Mouse (Mus musculus) lung, embryonic 14.5 days (tissue): Measurements from ENCODE around the gene Pgm2l1. TPM values are rescaled to one million over a fixed set of nuclear protein-coding genes. Genes with fewer than 3 reads are reported as not detected.

ENCODE experiments used
- ATAC-seq: fragments of 200-750 bp; cut with Nextera tagmentation; 2 replicates; pipeline ENCODE4 v1.8.0; 2017; ENCODE audit warnings: mild to moderate bottlenecking, moderate TSS enrichment, moderate library complexity; ENCODE audit not compliant: insufficient read depth
- DNase-seq: peaks from one replicate; pipeline ENCODE4 v3.0.0-alpha.2; 2015
- H3K27ac ChIP-seq: fragments of 300-500 bp; sonication (generic); 2 replicates; pipeline ENCODE4 v1.5.1; 2014; ENCODE audit warnings: low read depth, mild to moderate bottlenecking, moderate library complexity
- H3K27me3 ChIP-seq: fragments of 300-500 bp; sonication (generic); 2 replicates; pipeline ENCODE4 v1.6.1; 2014; ENCODE audit warnings: low read length, control low read depth; ENCODE audit not compliant: insufficient read depth
- H3K36me3 ChIP-seq: fragments of 300-500 bp; sonication (generic); 2 replicates; pipeline ENCODE4 v1.6.1; 2014; ENCODE audit warnings: control low read depth; ENCODE audit not compliant: insufficient read depth
- H3K4me1 ChIP-seq: fragments of 300-500 bp; sonication (generic); 2 replicates; pipeline ENCODE4 v1.6.1; 2014; ENCODE audit warnings: antibody characterized with exemption, control low read depth; ENCODE audit not compliant: insufficient read depth
- H3K4me2 ChIP-seq: fragments of 300-500 bp; sonication (generic); 2 replicates; pipeline ENCODE4 v1.6.1; 2014; ENCODE audit warnings: mild to moderate bottlenecking
- H3K4me3 ChIP-seq: fragments of 300-500 bp; sonication (generic); 2 replicates; pipeline ENCODE4 v1.5.1; 2014; ENCODE audit warnings: low read depth, low read length
- H3K9ac ChIP-seq: fragments of 300-500 bp; sonication (generic); 2 replicates; pipeline ENCODE4 v1.6.1; 2014
- H3K9me3 ChIP-seq: fragments of 300-500 bp; sonication (generic); 2 replicates; pipeline ENCODE4 v1.6.1; 2016; ENCODE audit warnings: low read depth, low read length, control low read depth
- CTCF ChIP-seq: IDR thresholded peaks from 2 replicates; pipeline ENCODE4 v1.5.1; 2016; ENCODE audit warnings: antibody characterized with exemption, low read depth
- WGBS: fragments of 180-500 bp; shearing (Covaris S2); extraction: QIAGEN DNeasy Blood & Tissue Kit; methylation state at CpG from one replicate; pipeline ENCODE4 v1.1.7; 2014; 5-methylcytosine and 5-hydroxymethylcytosine counted together
- polyA plus RNA-seq: library from polyadenylated mRNA; unstranded; fragments of >200 nt; fragmentation: Nextera tagmentation; extraction: Ambion mirVana; gene quantifications from 2 replicates; pipeline ENCODE4 v1.2.1, GENCODE M21; 2014

The Pgm2l1 gene
- polyA plus RNA-seq, 1 experiment from 2014 or later: 2.6 TPM

- WGBS: 85% methylated on average over 9 of the region's 9 CpGs
- DNase-seq: no peak
- Histone ChIP-seq H3K9me3 (no peaks in the 10 kb centered on the region), H3K4me1 (peaks cover 4% of the 10 kb centered on the region; the same call in 1 of the 2 replicates), H3K9ac (no peak overlapping the region), H3K4me2 (no peak overlapping the region), H3K27me3 (no peaks in the 10 kb centered on the region), H3K4me3 (no peak overlapping the region), H3K27ac (no peak overlapping the region), H3K36me3 (0 out of 2 replicates have a peak, but pooled peaks cover 11% of the 10 kb centered on the region)
- no peak for ATAC-seq
- no peak for TF ChIP-seq CTCF
These were observed 78.7 kb downstream of the Pgm2l1 start for GRCm38 (mm10) chr7:100305894-100306293.

- DNase-seq (no peak), ATAC-seq (no peak)
- no peak overlapping the region for H3K27ac ChIP-seq
- TF ChIP-seq CTCF: no peak
- no peaks in the 10 kb centered on the region for H3K9me3 ChIP-seq
- 0 out of 2 replicates have a peak, but pooled peaks cover 6% of the 10 kb centered on the region for H3K36me3 ChIP-seq
- no peak overlapping the region for H3K9ac ChIP-seq
- no peaks in the 10 kb centered on the region for H3K4me1 ChIP-seq
- no peaks in the 10 kb centered on the region for H3K27me3 ChIP-seq
- 75% methylated on average over 6 of the region's 6 CpGs for WGBS
- H3K4me2 ChIP-seq: no peak overlapping the region
- H3K4me3 ChIP-seq: no peak overlapping the region
These were observed 80.9 kb downstream of the Pgm2l1 start for GRCm38 (mm10) chr7:100307872-100308653.

- peak overlapping the region; percentile 42; the same call in 1 of the 2 replicates for H3K27ac ChIP-seq
These were observed 82.0 kb downstream of the Pgm2l1 start for GRCm38 (mm10) chr7:100309216-100309615.

GRCm38 (mm10) chr7:100309679-100310078 is 82.5 kb downstream of the Pgm2l1 start:
- H3K9ac ChIP-seq: no peak overlapping the region
- no peaks in the 10 kb centered on the region for H3K9me3 ChIP-seq
- WGBS: 56% methylated on average over 6 of the region's 6 CpGs
- no peak for ATAC-seq
- no peak overlapping the region for H3K4me2 ChIP-seq
- 0 out of 2 replicates have a peak, but pooled peaks cover 3% of the 10 kb centered on the region for H3K36me3 ChIP-seq
- H3K4me3 ChIP-seq: no peak overlapping the region
- no peaks in the 10 kb centered on the region for H3K4me1 ChIP-seq
- TF ChIP-seq CTCF: no peak
- no peak for DNase-seq
- peak overlapping the region; percentile 1; the same call in 1 of the 2 replicates for H3K27ac ChIP-seq
- H3K27me3 ChIP-seq: no peaks in the 10 kb centered on the region

More at GRCm38 (mm10) chr7:100309216-100309615, 82.0 kb downstream of the Pgm2l1 start:
- Histone ChIP-seq H3K9ac (no peak overlapping the region), H3K4me1 (no peaks in the 10 kb centered on the region), H3K36me3 (0 out of 2 replicates have a peak, but pooled peaks cover 3% of the 10 kb centered on the region), H3K4me3 (no peak overlapping the region), H3K27me3 (no peaks in the 10 kb centered on the region), H3K4me2 (no peak overlapping the region), H3K9me3 (no peaks in the 10 kb centered on the region)
- ATAC-seq (peak; percentile 63), DNase-seq (peak; percentile 63)
- TF ChIP-seq CTCF: no peak
- 30% methylated on average over 1 of the region's 1 CpGs for WGBS

GRCm38 (mm10) chr7:100310290-100310689 is 83.1 kb downstream of the Pgm2l1 start:
- no peak overlapping the region for H3K27ac ChIP-seq
- WGBS: 71% methylated on average over 12 of the region's 12 CpGs

GRCm38 (mm10) chr7:100312716-100313115 is 85.5 kb downstream of the Pgm2l1 start:
- Histone ChIP-seq H3K36me3 (0 out of 2 replicates have a peak, but pooled peaks cover 7% of the 10 kb centered on the region), H3K9ac (no peak overlapping the region), H3K9me3 (no peaks in the 10 kb centered on the region), H3K4me1 (no peaks in the 10 kb centered on the region), H3K4me3 (no peak overlapping the region), H3K4me2 (no peak overlapping the region), H3K27ac (no peak overlapping the region), H3K27me3 (no peaks in the 10 kb centered on the region)
- 79% methylated on average over 4 of the region's 4 CpGs for WGBS
- no peak for TF ChIP-seq CTCF
- ATAC-seq: no peak
- no peak for DNase-seq

More at GRCm38 (mm10) chr7:100310290-100310689, 83.1 kb downstream of the Pgm2l1 start:
- H3K36me3 ChIP-seq: 0 out of 2 replicates have a peak, but pooled peaks cover 7% of the 10 kb centered on the region
- no peak overlapping the region for H3K9ac ChIP-seq
- no peak overlapping the region for H3K4me3 ChIP-seq
- no peaks in the 10 kb centered on the region for H3K27me3 ChIP-seq
- H3K4me2 ChIP-seq: no peak overlapping the region
- ATAC-seq: no peak
- no peaks in the 10 kb centered on the region for H3K4me1 ChIP-seq
- no peak for DNase-seq
- no peak for TF ChIP-seq CTCF
- H3K9me3 ChIP-seq: no peaks in the 10 kb centered on the region

GRCm38 (mm10) chr7:100316924-100317323 is 89.7 kb downstream of the Pgm2l1 start:
- no peak for ATAC-seq
- H3K4me3 ChIP-seq: no peak overlapping the region
- TF ChIP-seq CTCF: no peak
- H3K9me3 ChIP-seq: no peaks in the 10 kb centered on the region
- 0 out of 2 replicates have a peak, but pooled peaks cover 11% of the 10 kb centered on the region for H3K36me3 ChIP-seq
- H3K27me3 ChIP-seq: no peaks in the 10 kb centered on the region
- H3K4me2 ChIP-seq: no peak overlapping the region
- no peaks in the 10 kb centered on the region for H3K4me1 ChIP-seq
- DNase-seq: no peak
- no peak overlapping the region for H3K9ac ChIP-seq
- 80% methylated on average over 8 of the region's 8 CpGs for WGBS
- no peak overlapping the region for H3K27ac ChIP-seq
